Mouse (Mus musculus): Measurements from ENCODE around the gene Card9.

DNA sequence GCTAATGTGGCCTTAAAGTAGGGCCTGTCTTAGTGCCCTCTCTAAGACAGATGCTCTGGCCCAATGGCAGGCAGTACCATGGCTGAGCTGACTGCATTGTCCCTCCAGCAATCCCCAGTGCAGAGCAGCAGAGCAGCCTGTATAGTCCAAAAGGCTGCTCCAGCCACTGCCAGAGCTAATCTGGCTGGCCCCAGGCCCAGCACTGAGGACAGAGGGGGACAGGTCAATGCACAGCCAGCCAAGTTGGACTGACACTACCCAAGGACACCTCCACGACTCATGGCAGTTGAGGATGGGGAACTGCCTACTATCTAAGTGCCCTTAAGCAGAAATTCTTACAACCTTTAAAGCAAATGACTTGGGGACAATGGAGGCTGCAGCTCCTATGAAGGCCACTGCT lies 7.9 kb upstream of the Card9 start:
- TF ChIP-seq CTCF (IDR thresholded peaks at IDR 0.05; ENCODE audit: control insufficient read depth, insufficient read depth, low read length) (no peak), POLR2A (IDR thresholded peaks at IDR 0.05; ENCODE audit: borderline replicate concordance, control insufficient read depth, low read depth, low read length) (no peak)
